Mouse (Mus musculus) heart, embryonic 11.5 days (tissue): Measurements from ENCODE around the gene Med19. TPM values are rescaled to one million over a fixed set of nuclear protein-coding genes. Genes with fewer than 3 reads are reported as not detected.

Experiments used
- ATAC-seq: fragments of 200-750 bp; cut with Nextera tagmentation; replicated peaks from 2 replicates; pipeline ENCODE4 v1.8.0; 2017; ENCODE audit warnings: moderate library complexity; ENCODE audit not compliant: insufficient number of reproducible peaks, low FRiP score, low TSS enrichment
- H3K27ac ChIP-seq: fragments of 300-500 bp; sonication (generic); 2 replicates; pipeline ENCODE4 v1.5.1; 2014; ENCODE audit warnings: mild to moderate bottlenecking, low read depth, low read length
- H3K27me3 ChIP-seq: fragments of 300-500 bp; sonication (generic); 2 replicates; pipeline ENCODE4 v1.6.1; 2014; ENCODE audit warnings: mild to moderate bottlenecking, low read length, mixed read lengths; ENCODE audit not compliant: control insufficient read depth, insufficient read depth
- H3K36me3 ChIP-seq: fragments of 300-500 bp; sonication (generic); 2 replicates; pipeline ENCODE4 v1.6.1; 2014; ENCODE audit warnings: mild to moderate bottlenecking, low read length, moderate library complexity, mixed read lengths; ENCODE audit not compliant: control insufficient read depth, insufficient read depth
- H3K4me1 ChIP-seq: fragments of 300-500 bp; sonication (generic); 2 replicates; pipeline ENCODE4 v1.6.1; 2014; ENCODE audit warnings: low read length; ENCODE audit not compliant: control insufficient read depth, insufficient read depth
- H3K4me2 ChIP-seq: fragments of 300-500 bp; sonication (generic); 2 replicates; pipeline ENCODE4 v1.6.1; 2014; ENCODE audit warnings: mild to moderate bottlenecking, moderate library complexity
- H3K4me3 ChIP-seq: fragments of 300-500 bp; sonication (generic); 2 replicates; pipeline ENCODE4 v1.5.1; 2014; ENCODE audit warnings: low read depth, low read length
- H3K9ac ChIP-seq: fragments of 300-500 bp; sonication (generic); 2 replicates; pipeline ENCODE4 v1.6.1; 2014; ENCODE audit warnings: mild to moderate bottlenecking, low read depth, low read length, moderate library complexity
- H3K9me3 ChIP-seq: fragments of 300-500 bp; sonication (generic); replicated peaks from 2 replicates; pipeline ENCODE4 v1.6.1; 2016; ENCODE audit warnings: low read length; ENCODE audit not compliant: control insufficient read depth
- WGBS: fragments of 180-500 bp; shearing (Covaris S2); extraction: QIAGEN DNeasy Blood & Tissue Kit; methylation state at CpG from one replicate; pipeline ENCODE4 v1.1.7; 2014; ENCODE audit not compliant: insufficient replicate concordance; 5-methylcytosine and 5-hydroxymethylcytosine counted together
- polyA plus RNA-seq: library from polyadenylated mRNA; unstranded; fragments of >200 nt; fragmentation: Nextera tagmentation; extraction: Ambion mirVana; gene quantifications from 2 replicates; pipeline ENCODE4 v1.2.1, GENCODE M21; 2014

The Med19 gene
- polyA plus RNA-seq, 1 experiment from 2014 or later, result 42.1 TPM

- Histone ChIP-seq H3K9me3 (no peaks in the 10 kb centered on the region), H3K27me3 (no peaks in the 10 kb centered on the region), H3K36me3 (peaks cover 8% of the 10 kb centered on the region), H3K4me2 (no peak overlapping the region), H3K4me1 (no peaks in the 10 kb centered on the region), H3K9ac (no peak overlapping the region), H3K27ac (no peak overlapping the region), H3K4me3 (no peak overlapping the region)
- WGBS, result 91% methylated on average over 1 of the region's 1 CpGs
- no peak for ATAC-seq
Observed at GRCm38 (mm10) chr2:84705295-84705694, 27.1 kb downstream of the Med19 start.

GRCm38 (mm10) chr2:84707523-84707922 lies 29.3 kb downstream of the Med19 start:
- Histone ChIP-seq H3K27me3 (no peaks in the 10 kb centered on the region), H3K9me3 (no peaks in the 10 kb centered on the region), H3K4me1 (no peaks in the 10 kb centered on the region), H3K27ac (no peak overlapping the region), H3K4me2 (no peak overlapping the region), H3K4me3 (no peak overlapping the region), H3K9ac (no peak overlapping the region), H3K36me3 (peaks cover 6% of the 10 kb centered on the region; the same call in 1 of the 2 replicates)
- ATAC-seq, result no peak
- WGBS, result 70% methylated on average over 1 of the region's 1 CpGs

GRCm38 (mm10) chr2:84711898-84712297 lies 33.7 kb downstream of the Med19 start:
- WGBS, result 91% methylated on average over 2 of the region's 2 CpGs
- Histone ChIP-seq H3K4me2 (no peak overlapping the region), H3K4me3 (no peak overlapping the region), H3K9me3 (no peaks in the 10 kb centered on the region), H3K27me3 (no peaks in the 10 kb centered on the region), H3K27ac (no peak overlapping the region), H3K9ac (no peak overlapping the region), H3K36me3 (peaks cover 6% of the 10 kb centered on the region; the same call in 1 of the 2 replicates), H3K4me1 (peaks cover 7% of the 10 kb centered on the region)
- ATAC-seq, result no peak

- 0% methylated on average over 26 of the region's 26 CpGs for WGBS
- peaks cover 7% of the 10 kb centered on the region for H3K4me1 ChIP-seq
- H3K27ac ChIP-seq, result peak overlapping the region; percentile 99
- peaks cover 3% of the 10 kb centered on the region; the same call in 1 of the 2 replicates for H3K36me3 ChIP-seq
- ATAC-seq, result 0 out of 2 replicates have a peak, but pooled peaks have one; percentile 1
- H3K9me3 ChIP-seq, result no peaks in the 10 kb centered on the region
- H3K9ac ChIP-seq, result peak overlapping the region; percentile 98
- peak overlapping the region; percentile 77 for H3K4me2 ChIP-seq
- H3K4me3 ChIP-seq, result peak overlapping the region; percentile 97
- no peaks in the 10 kb centered on the region for H3K27me3 ChIP-seq
Observed at GRCm38 (mm10) chr2:84714422-84714810, 36.2 kb downstream of the Med19 start.

- peak within 1 kb of the TSS; percentile 99 for H3K27ac ChIP-seq
- no peaks in the 10 kb centered on the region for H3K9me3 ChIP-seq
- H3K36me3 ChIP-seq, result peaks cover 3% of the 10 kb centered on the region; the same call in 1 of the 2 replicates
- WGBS, result under 1% methylated on average over 89 of the region's 107 CpGs
- H3K4me2 ChIP-seq, result peak within 1 kb of the TSS; percentile 77
- no peaks in the 10 kb centered on the region for H3K27me3 ChIP-seq
- peak within 1 kb of the TSS; percentile 98 for H3K9ac ChIP-seq
- H3K4me3 ChIP-seq, result peak within 1 kb of the TSS; percentile 97
- peaks cover 7% of the 10 kb centered on the region for H3K4me1 ChIP-seq
- ATAC-seq, result peak; percentile 94
Observed at GRCm38 (mm10) chr2:84714811-84715561, 36.8 kb downstream of the Med19 start, which contains the start of gene Zdhhc5. Gene Zdhhc5, minus strand, starts transcription at chr2:84715180.

- Histone ChIP-seq H3K27me3 (no peaks in the 10 kb centered on the region), H3K27ac (peak overlapping the region; percentile 99), H3K9me3 (no peaks in the 10 kb centered on the region), H3K36me3 (peaks cover under 1% of the 10 kb centered on the region; the same call in 1 of the 2 replicates), H3K4me3 (peak overlapping the region; percentile 97), H3K9ac (peak overlapping the region; percentile 98), H3K4me2 (peak overlapping the region; percentile 77), H3K4me1 (peaks cover 7% of the 10 kb centered on the region)
- ATAC-seq, result peak; percentile 91
- under 1% methylated on average over 33 of the region's 33 CpGs for WGBS
Observed at GRCm38 (mm10) chr2:84715562-84716361, 37.6 kb downstream of the Med19 start.

- H3K4me2 ChIP-seq, result peak overlapping the region; percentile 77
- peak overlapping the region; percentile 97 for H3K4me3 ChIP-seq
- H3K27ac ChIP-seq, result peak overlapping the region; percentile 99
- H3K9me3 ChIP-seq, result no peaks in the 10 kb centered on the region
- no peaks in the 10 kb centered on the region for H3K36me3 ChIP-seq
- peak overlapping the region; percentile 98 for H3K9ac ChIP-seq
- no peak for ATAC-seq
- peaks cover 7% of the 10 kb centered on the region for H3K4me1 ChIP-seq
- H3K27me3 ChIP-seq, result no peaks in the 10 kb centered on the region
- WGBS, result 28% methylated on average over 9 of the region's 9 CpGs
Observed at GRCm38 (mm10) chr2:84716423-84717355, 38.5 kb downstream of the Med19 start.

GRCm38 (mm10) chr2:84717357-84717756 lies 39.2 kb downstream of the Med19 start:
- H3K4me2 ChIP-seq, result no peak overlapping the region
- H3K9me3 ChIP-seq, result no peaks in the 10 kb centered on the region
- H3K4me1 ChIP-seq, result peaks cover 7% of the 10 kb centered on the region
- no peaks in the 10 kb centered on the region for H3K27me3 ChIP-seq
- H3K4me3 ChIP-seq, result no peak overlapping the region
- no peak overlapping the region for H3K27ac ChIP-seq
- ATAC-seq, result no peak
- WGBS, result 94% methylated on average over 4 of the region's 4 CpGs
- no peaks in the 10 kb centered on the region for H3K36me3 ChIP-seq
- H3K9ac ChIP-seq, result no peak overlapping the region
